Mouse (Mus musculus) E14TG2a.4 (cell line): Measurements from ENCODE around the gene Prpf31.

Experiments used
- CTCF ChIP-seq: conservative IDR thresholded peaks from 2 replicates; pipeline ENCODE4 v1.5.1; 2014; ENCODE audit warnings: low read length
- NANOG ChIP-seq: IDR thresholded peaks from 2 replicates; pipeline ENCODE4 v1.6.1; 2014; ENCODE audit warnings: borderline replicate concordance, low read length, mixed read lengths
- POU5F1 ChIP-seq: IDR thresholded peaks from 2 replicates; pipeline ENCODE4 v1.6.1; 2014; ENCODE audit warnings: low read length, borderline replicate concordance

GRCm38 (mm10) chr7:3646641-3647040 lies 16.9 kb downstream of the Prpf31 start:
- no peak for TF ChIP-seq CTCF
- no peak for TF ChIP-seq NANOG
- no peak for TF ChIP-seq POU5F1
